Comparison of ENCODE assay signal across 22 mouse cellular contexts in the genomic region with DNA sequence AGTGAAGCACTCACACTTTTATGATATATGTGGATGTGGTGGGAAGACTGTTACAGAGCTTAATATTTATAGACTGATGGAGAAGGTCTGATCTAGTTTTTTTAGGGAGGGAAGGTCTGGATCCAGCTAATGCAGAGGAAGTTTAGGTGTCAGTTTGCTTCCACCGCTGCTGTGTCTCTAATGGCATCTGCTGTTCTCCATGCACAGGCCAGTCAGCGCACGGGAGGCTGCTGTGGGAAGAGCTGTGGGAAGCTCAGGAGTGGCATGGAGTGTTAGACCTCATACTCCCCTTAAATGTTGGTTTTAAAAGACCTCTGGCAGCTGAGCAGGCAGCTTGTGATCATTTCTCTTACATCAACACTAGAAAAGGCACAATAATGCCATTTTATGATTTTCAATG. TPM values are rescaled to one million over a fixed set of nuclear protein-coding genes. Genes with fewer than 3 reads are reported as not detected.
DNase-seq lines count a peak whose midpoint lies in the region; ATAC-seq and TF ChIP-seq lines count a peak whose summit lies in the region.
"Had no signal": no experiment of that assay in that cellular context is flagged by ENCODE, and none has a peak within 500 bp of the region (broad histone marks: within the 10 kb centered on the region; RNA-seq: fewer than 3 reads in every experiment).

No protein-coding gene starts in this region.

- H3K4me2 ChIP-seq in forebrain, embryonic 13.5 days = peak overlapping the region; percentile 40
- no peak overlapping the region for H3K4me2 ChIP-seq in forebrain, postnatal 0 days (ENCODE audit: low read depth)
- no peak overlapping the region; the same call in 1 of the 2 replicates for H3K4me2 ChIP-seq in hindbrain, embryonic 11.5 days (replicated peaks; ENCODE audit: low read depth, low read length)
- peak overlapping the region; percentile 19; the same call in 1 of the 2 replicates for H3K4me2 ChIP-seq in midbrain, embryonic 13.5 days (replicated peaks)
- H3K4me2 ChIP-seq: hindbrain, embryonic 14.5 days had no signal

- no peaks in the 10 kb centered on the region for H3K27me3 ChIP-seq in forebrain, embryonic 13.5 days
- H3K27me3 ChIP-seq in forebrain, postnatal 0 days (ENCODE audit: insufficient read depth, low read length) = no peaks in the 10 kb centered on the region
- no peaks in the 10 kb centered on the region for H3K27me3 ChIP-seq in hindbrain, embryonic 10.5 days (ENCODE audit: insufficient read depth, poor library complexity, severe bottlenecking)
- H3K27me3 ChIP-seq in hindbrain, embryonic 11.5 days (ENCODE audit: control insufficient read depth, insufficient read depth, low read length) = no peaks in the 10 kb centered on the region
- H3K27me3 ChIP-seq in midbrain, embryonic 13.5 days = no peaks in the 10 kb centered on the region
- H3K27me3 ChIP-seq in midbrain, embryonic 10.5 days (ENCODE audit: low read depth, poor library complexity, severe bottlenecking) = peaks cover 21% of the 10 kb centered on the region; the same call in 1 of the 2 replicates

- WGBS in forebrain, embryonic 13.5 days = 52% methylated on average over 3 of the region's 3 CpGs
- 56% methylated on average over 3 of the region's 3 CpGs for WGBS in forebrain, postnatal 0 days
- 43% methylated on average over 3 of the region's 3 CpGs for WGBS in hindbrain, embryonic 10.5 days
- WGBS in hindbrain, embryonic 11.5 days = 59% methylated on average over 3 of the region's 3 CpGs
- 47% methylated on average over 3 of the region's 3 CpGs for WGBS in midbrain, embryonic 13.5 days
- WGBS in midbrain, embryonic 10.5 days = 74% methylated on average over 3 of the region's 3 CpGs

- H3K9me3 ChIP-seq in forebrain, embryonic 13.5 days (replicated peaks) = no peaks in the 10 kb centered on the region
- no peaks in the 10 kb centered on the region for H3K9me3 ChIP-seq in forebrain, postnatal 0 days (ENCODE audit: low read length)
- no peaks in the 10 kb centered on the region for H3K9me3 ChIP-seq in hindbrain, embryonic 10.5 days
- no peaks in the 10 kb centered on the region for H3K9me3 ChIP-seq in hindbrain, embryonic 11.5 days (ENCODE audit: control insufficient read depth, low read length)
- no peaks in the 10 kb centered on the region for H3K9me3 ChIP-seq in midbrain, embryonic 13.5 days
- H3K9me3 ChIP-seq in midbrain, embryonic 10.5 days (replicated peaks) = no peaks in the 10 kb centered on the region
- H3K9me3 ChIP-seq: heart, embryonic 10.5 days had no signal

- no peak for TF ChIP-seq CTCF in forebrain, postnatal 0 days (IDR thresholded peaks at IDR 0.05; ENCODE audit: low read depth)

- H3K4me1 ChIP-seq in forebrain, embryonic 13.5 days = peaks cover 84% of the 10 kb centered on the region
- no peaks in the 10 kb centered on the region for H3K4me1 ChIP-seq in forebrain, postnatal 0 days (ENCODE audit: insufficient read depth)
- H3K4me1 ChIP-seq in hindbrain, embryonic 10.5 days (replicated peaks) = peaks cover 66% of the 10 kb centered on the region
- peaks cover 2% of the 10 kb centered on the region for H3K4me1 ChIP-seq in hindbrain, embryonic 11.5 days (replicated peaks; ENCODE audit: control insufficient read depth, insufficient read depth, low read length)
- H3K4me1 ChIP-seq in midbrain, embryonic 13.5 days (replicated peaks) = peaks cover 69% of the 10 kb centered on the region
- peaks cover 65% of the 10 kb centered on the region for H3K4me1 ChIP-seq in midbrain, embryonic 10.5 days

- H3K27ac ChIP-seq in forebrain, embryonic 13.5 days = no peak overlapping the region
- no peak overlapping the region for H3K27ac ChIP-seq in forebrain, postnatal 0 days (ENCODE audit: low read depth, low read length)
- H3K27ac ChIP-seq in hindbrain, embryonic 10.5 days = no peak overlapping the region
- H3K27ac ChIP-seq in hindbrain, embryonic 11.5 days (ENCODE audit: low read depth, low read length) = no peak overlapping the region
- H3K27ac ChIP-seq in midbrain, embryonic 13.5 days = no peak overlapping the region
- no peak overlapping the region for H3K27ac ChIP-seq in midbrain, embryonic 10.5 days (replicated peaks)
- H3K27ac ChIP-seq: heart, adult 2 months; heart, embryonic 10.5 days; hindbrain, embryonic 14.5 days; hindbrain, postnatal 0 days had no signal

- no peaks in the 10 kb centered on the region for H3K36me3 ChIP-seq in forebrain, embryonic 13.5 days (ENCODE audit: poor library complexity, severe bottlenecking)
- no peaks in the 10 kb centered on the region for H3K36me3 ChIP-seq in forebrain, postnatal 0 days (ENCODE audit: insufficient read depth)
- H3K36me3 ChIP-seq in hindbrain, embryonic 10.5 days = peaks cover 5% of the 10 kb centered on the region; the same call in 1 of the 2 replicates
- no peaks in the 10 kb centered on the region for H3K36me3 ChIP-seq in hindbrain, embryonic 11.5 days (ENCODE audit: control insufficient read depth, insufficient read depth, low read length)
- no peaks in the 10 kb centered on the region for H3K36me3 ChIP-seq in midbrain, embryonic 13.5 days
- peaks cover 6% of the 10 kb centered on the region for H3K36me3 ChIP-seq in midbrain, embryonic 10.5 days
- H3K36me3 ChIP-seq: heart, embryonic 10.5 days had no signal

- DNase-seq in forebrain, postnatal 0 days = no peak
- DNase-seq in hindbrain, embryonic 10.5 days (ENCODE audit: low spot score) = no peak
- no peak for DNase-seq in hindbrain, embryonic 11.5 days (ENCODE audit: low spot score)
- DNase-seq in midbrain, embryonic 10.5 days (ENCODE audit: low spot score) = no peak
- DNase-seq in cerebellum, postnatal 10 days = no peak
- DNase-seq: adrenal gland, adult 2 months; adrenal gland, postnatal 14 days; cerebellum, adult 11-12 months; cerebellum, adult 8-10 months; cerebellum, postnatal 14 days; gastrocnemius, postnatal 25 days; heart, adult 2 months; kidney, adult 18-20 months had no signal

- no peak for ATAC-seq in forebrain, embryonic 13.5 days
- ATAC-seq in forebrain, postnatal 0 days = no peak
- ATAC-seq in hindbrain, embryonic 11.5 days (ENCODE audit: low FRiP score) = no peak
- ATAC-seq in midbrain, embryonic 13.5 days = no peak
- ATAC-seq: CD4-positive, CD25-positive, alpha-beta regulatory T cell, adult 4 months; hindbrain, postnatal 0 days; inflammation-experienced regulatory T-cells, adult 6 months; intestine, embryonic 16.5 days had no signal

- no peak overlapping the region for H3K4me3 ChIP-seq in forebrain, embryonic 13.5 days
- H3K4me3 ChIP-seq in forebrain, postnatal 0 days (ENCODE audit: low read depth, low read length) = no peak overlapping the region
- peak overlapping the region; percentile 24; the same call in 1 of the 2 replicates for H3K4me3 ChIP-seq in hindbrain, embryonic 10.5 days
- no peak overlapping the region for H3K4me3 ChIP-seq in hindbrain, embryonic 11.5 days (ENCODE audit: low read depth, low read length)
- H3K4me3 ChIP-seq in midbrain, embryonic 13.5 days (replicated peaks) = no peak overlapping the region
- no peak overlapping the region for H3K4me3 ChIP-seq in midbrain, embryonic 10.5 days
- H3K4me3 ChIP-seq: heart, adult 2 months; heart, embryonic 10.5 days had no signal

- H3K9ac ChIP-seq in forebrain, embryonic 13.5 days = no peak overlapping the region
- no peak overlapping the region for H3K9ac ChIP-seq in forebrain, postnatal 0 days
- H3K9ac ChIP-seq in hindbrain, embryonic 11.5 days (ENCODE audit: low read depth, low read length) = no peak overlapping the region
- no peak overlapping the region for H3K9ac ChIP-seq in midbrain, embryonic 13.5 days (replicated peaks)
- H3K9ac ChIP-seq: hindbrain, embryonic 14.5 days had no signal

RNA-seq across cellular contexts. Expression of a gene that starts 7.0 kb away (rescaled TPM):
- polyA plus RNA-seq in forebrain, embryonic 13.5 days (2015; fragmentation: Nextera tagmentation; extraction: Ambion mirVana) = 26.8 and 29.0 TPM in 2 replicates
- total RNA-seq in forebrain, postnatal 0 days (2014; rRNA removed) = 4.2 and 6.4 TPM in 2 replicates
- 2.0 and 3.4 TPM in 2 replicates for polyA plus RNA-seq in forebrain, postnatal 0 days (2015; fragmentation: Nextera tagmentation; extraction: Ambion mirVana)
- 32.3 and 36.0 TPM in 2 replicates for polyA plus RNA-seq in hindbrain, embryonic 10.5 days (2016; fragmentation: Nextera tagmentation; extraction: Ambion mirVana)
- 31.0 and 34.5 TPM in 2 replicates for polyA plus RNA-seq in hindbrain, embryonic 11.5 days (2014; fragmentation: Nextera tagmentation; extraction: Ambion mirVana)
- 15.8 and 17.6 TPM in 2 replicates for polyA plus RNA-seq in midbrain, embryonic 13.5 days (2015; fragmentation: Nextera tagmentation; extraction: Ambion mirVana)
- polyA plus RNA-seq in midbrain, embryonic 10.5 days (2016; fragmentation: Nextera tagmentation; extraction: Ambion mirVana) = 33.5 and 34.5 TPM in 2 replicates
- total RNA-seq: MEL had no signal
- polyA plus RNA-seq: CD4-positive, CD25-positive, alpha-beta regulatory T cell, adult 4 months had no signal

Comparison
In these comparisons a context has a peak if more than half of its experiments do, and no peak if none do; other contexts are left out.
1. H3K4me2 ChIP-seq: peak in forebrain, embryonic 13.5 days (single experiment) and midbrain, embryonic 13.5 days (single experiment); none in forebrain, postnatal 0 days (single experiment) and hindbrain, embryonic 11.5 days (single experiment).